8 mouse cellular contexts compared by ENCODE assay signal in the genomic region with DNA sequence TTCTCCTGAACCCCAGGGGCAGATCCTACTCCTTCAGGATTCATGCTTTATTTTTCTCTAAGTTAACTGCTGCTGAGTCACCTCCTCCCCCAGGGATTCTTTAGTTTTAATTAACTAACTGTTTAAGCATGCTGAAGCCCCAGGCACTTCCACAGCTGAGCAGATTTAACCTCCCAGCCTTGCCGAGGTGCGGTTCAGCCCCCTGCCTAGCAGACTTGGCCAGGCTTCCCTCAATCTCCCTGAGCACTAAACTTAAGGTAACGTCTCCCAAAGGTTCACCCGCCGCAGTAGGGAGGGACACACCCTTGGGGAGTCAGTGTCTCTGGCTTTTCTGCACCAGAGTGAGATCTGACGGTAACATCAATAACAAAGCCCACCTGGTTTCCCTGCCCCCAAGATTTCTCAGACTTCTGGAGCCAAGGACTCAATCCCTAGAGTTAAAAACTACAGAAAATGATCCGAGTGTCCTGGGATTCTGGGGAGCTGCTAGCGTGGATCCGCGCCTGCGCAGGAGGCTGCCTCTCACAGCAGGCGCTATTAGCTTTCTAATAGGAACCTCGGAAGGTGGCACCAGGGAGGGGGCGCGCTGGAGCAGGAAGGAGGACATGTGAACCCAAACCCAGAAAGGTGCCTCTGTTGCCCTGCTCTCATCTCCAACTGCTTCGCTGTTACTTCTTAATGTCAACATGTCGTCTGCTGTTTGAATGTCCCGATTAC.
A peak's percentile ranks its signal among the peaks of the same experiment; 100 is the strongest.
DNase-seq lines count a peak whose midpoint lies in the region; ATAC-seq and TF ChIP-seq lines count a peak whose summit lies in the region.

No protein-coding gene starts in this region.

- H3K36me3 ChIP-seq in ES-Bruce4 (ENCODE audit: control insufficient read depth, insufficient read depth, low read length, poor library complexity, severe bottlenecking): no peaks in the 10 kb centered on the region
- no peaks in the 10 kb centered on the region for H3K36me3 ChIP-seq in forebrain, embryonic 15.5 days
- H3K36me3 ChIP-seq in hindbrain, embryonic 11.5 days (ENCODE audit: control insufficient read depth, insufficient read depth, low read length): no peaks in the 10 kb centered on the region
- H3K36me3 ChIP-seq in midbrain, embryonic 13.5 days: no peaks in the 10 kb centered on the region

- H3K9me3 ChIP-seq in ES-Bruce4 (replicated peaks; ENCODE audit: control insufficient read depth, insufficient read depth, low read length, poor library complexity, severe bottlenecking): no peaks in the 10 kb centered on the region; the same call in 1 of the 2 replicates
- H3K9me3 ChIP-seq in forebrain, embryonic 15.5 days: no peaks in the 10 kb centered on the region
- no peaks in the 10 kb centered on the region for H3K9me3 ChIP-seq in hindbrain, embryonic 11.5 days (ENCODE audit: control insufficient read depth, low read length)
- no peaks in the 10 kb centered on the region for H3K9me3 ChIP-seq in midbrain, embryonic 13.5 days

- no peak overlapping the region for H3K9ac ChIP-seq in ES-Bruce4 (ENCODE audit: low read depth, poor library complexity, severe bottlenecking)
- no peak overlapping the region for H3K9ac ChIP-seq in forebrain, embryonic 15.5 days (replicated peaks)
- no peak overlapping the region for H3K9ac ChIP-seq in hindbrain, embryonic 11.5 days (ENCODE audit: low read depth, low read length)
- H3K9ac ChIP-seq in midbrain, embryonic 13.5 days (replicated peaks): peak overlapping the region; percentile 25; the same call in 1 of the 2 replicates

- WGBS in forebrain, embryonic 15.5 days: 4% methylated on average over 18 of the region's 18 CpGs
- WGBS in hindbrain, embryonic 11.5 days: 2% methylated on average over 18 of the region's 18 CpGs
- WGBS in midbrain, embryonic 13.5 days: 2% methylated on average over 18 of the region's 18 CpGs

- DNase-seq in adrenal gland, postnatal 25 days: peak; percentile 55
- peak; percentile 62 for DNase-seq in hindbrain, embryonic 11.5 days (ENCODE audit: low spot score)
- DNase-seq in left cerebral cortex, postnatal 25 days (ENCODE audit: low spot score in 2 of 2): peak; percentile 22 to 46

- intact Hi-C loops in left cerebral cortex, postnatal 25 days (cut with DNase I): no loop called here

- H3K4me1 ChIP-seq in ES-Bruce4 (ENCODE audit: control insufficient read depth, insufficient read depth, low read length): no peaks in the 10 kb centered on the region
- peaks cover 43% of the 10 kb centered on the region for H3K4me1 ChIP-seq in forebrain, embryonic 15.5 days
- no peaks in the 10 kb centered on the region for H3K4me1 ChIP-seq in hindbrain, embryonic 11.5 days (replicated peaks; ENCODE audit: control insufficient read depth, insufficient read depth, low read length)
- H3K4me1 ChIP-seq in midbrain, embryonic 13.5 days (replicated peaks): peaks cover 49% of the 10 kb centered on the region

- peak; percentile 49; the same call in 1 of the 2 replicates for ATAC-seq in forebrain, embryonic 15.5 days (replicated peaks)
- ATAC-seq in hindbrain, embryonic 11.5 days (ENCODE audit: low FRiP score): no peak
- ATAC-seq in midbrain, embryonic 13.5 days: peak; percentile 19; the same call in 1 of the 2 replicates
- no peak for ATAC-seq in granulocyte monocyte progenitor cell, adult 5-6 weeks (replicated peaks; ENCODE audit: poor library complexity, severe bottlenecking)
- no peak for ATAC-seq in inflammation-experienced regulatory T-cells, adult 6 months

- no peaks in the 10 kb centered on the region; the same call in 1 of the 2 replicates for H3K27me3 ChIP-seq in ES-Bruce4 (ENCODE audit: control insufficient read depth, insufficient read depth, low read length, poor library complexity, severe bottlenecking)
- H3K27me3 ChIP-seq in forebrain, embryonic 15.5 days: peaks cover 8% of the 10 kb centered on the region; the same call in 1 of the 2 replicates
- 0 out of 2 replicates have a peak, but pooled peaks cover 6% of the 10 kb centered on the region for H3K27me3 ChIP-seq in hindbrain, embryonic 11.5 days (ENCODE audit: control insufficient read depth, insufficient read depth, low read length)
- peaks cover 30% of the 10 kb centered on the region for H3K27me3 ChIP-seq in midbrain, embryonic 13.5 days

- TF ChIP-seq CTCF in ES-Bruce4 (IDR thresholded peaks at IDR 0.05; ENCODE audit: low read depth, low read length): no peak

- no peak for TF ChIP-seq POLR2A in ES-Bruce4 (IDR thresholded peaks at IDR 0.05; ENCODE audit: insufficient read depth, low read length)

- TF ChIP-seq EP300 in ES-Bruce4 (IDR thresholded peaks at IDR 0.05; ENCODE audit: insufficient read depth, low read depth, low read length): no peak

- 0 out of 2 replicates have a peak overlapping the region, but pooled peaks have one; percentile 5 for H3K4me3 ChIP-seq in ES-Bruce4 (ENCODE audit: low read depth, low read length)
- peak overlapping the region; percentile 16 for H3K4me3 ChIP-seq in forebrain, embryonic 15.5 days
- peak overlapping the region; percentile 6; the same call in 1 of the 2 replicates for H3K4me3 ChIP-seq in hindbrain, embryonic 11.5 days (ENCODE audit: low read depth, low read length)
- peak overlapping the region; percentile 22 for H3K4me3 ChIP-seq in midbrain, embryonic 13.5 days (replicated peaks)

- H3K27ac ChIP-seq in ES-Bruce4 (ENCODE audit: insufficient read depth, low read length): no peak overlapping the region
- H3K27ac ChIP-seq in forebrain, embryonic 15.5 days (replicated peaks): no peak overlapping the region
- H3K27ac ChIP-seq in hindbrain, embryonic 11.5 days (ENCODE audit: low read depth, low read length): no peak overlapping the region
- H3K27ac ChIP-seq in midbrain, embryonic 13.5 days: no peak overlapping the region

- H3K4me2 ChIP-seq in forebrain, embryonic 15.5 days (replicated peaks): peak overlapping the region; percentile 36
- H3K4me2 ChIP-seq in hindbrain, embryonic 11.5 days (replicated peaks; ENCODE audit: low read depth, low read length): peak overlapping the region; percentile 31
- peak overlapping the region; percentile 44 for H3K4me2 ChIP-seq in midbrain, embryonic 13.5 days (replicated peaks)

Comparison
In these comparisons a context has a peak if more than half of its experiments do, and no peak if none do; other contexts are left out.
1. ATAC-seq: peak in forebrain, embryonic 15.5 days (single experiment) and midbrain, embryonic 13.5 days (single experiment); none in hindbrain, embryonic 11.5 days (single experiment), granulocyte monocyte progenitor cell, adult 5-6 weeks (single experiment) and inflammation-experienced regulatory T-cells, adult 6 months (single experiment).
2. Peak in every context shown above with its lines, with median percentiles within 50 percentile points of each other: H3K4me3 ChIP-seq, DNase-seq and H3K4me2 ChIP-seq.